Mouse (Mus musculus): ENCODE results near the gene Mmp23. TPM values are rescaled to one million over a fixed set of nuclear protein-coding genes. Genes with fewer than 3 reads are reported as not detected.
"Not testable (repeated sequence)": the region's sequence is repeated elsewhere in the genome, so short reads cannot be mapped to it uniquely, and the experiment has no call there.

The Mmp23 gene
- polyA plus RNA-seq, 1 experiment from 2014 or later = 73.0 TPM

DNA sequence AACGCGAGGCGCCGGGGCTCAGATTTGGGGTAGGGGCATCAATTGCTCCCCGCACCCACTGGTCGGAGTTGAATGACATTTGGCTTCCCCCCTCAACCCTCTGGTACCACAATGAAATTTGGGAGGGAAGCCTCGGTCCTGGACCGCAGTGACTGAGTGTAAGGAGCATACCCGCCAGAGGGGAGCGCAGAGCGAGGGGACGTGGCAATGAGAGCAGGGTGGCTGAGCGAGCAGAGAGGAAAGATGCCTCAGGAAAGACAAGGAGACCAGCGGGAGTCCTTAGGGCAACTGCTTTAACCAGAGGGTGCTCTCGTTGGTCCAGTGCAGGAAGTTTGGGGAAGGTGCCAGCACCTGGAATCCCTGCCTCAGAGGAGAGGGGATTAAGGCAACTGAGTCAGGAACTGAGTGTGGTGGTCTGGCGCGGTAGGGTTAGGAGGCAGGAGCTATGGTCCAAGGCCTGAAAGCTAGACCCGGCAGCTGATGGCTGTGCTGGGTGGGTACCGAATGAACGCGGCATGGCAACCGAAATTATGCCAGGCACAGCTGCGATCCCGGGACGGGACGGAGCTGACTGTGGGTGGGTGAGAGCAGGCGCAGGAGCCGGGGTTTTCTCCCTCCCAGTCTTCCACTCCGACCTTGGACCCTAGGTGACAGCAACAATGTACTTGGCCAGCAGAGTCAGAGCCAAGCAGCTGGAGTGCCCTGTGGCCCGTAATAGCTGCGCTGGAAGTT is 433 bp upstream of the Mmp23 start:
- peak overlapping the region; percentile 88 for H3K27ac ChIP-seq (replicated peaks)
- peaks cover 50% of the 10 kb centered on the region for H3K27me3 ChIP-seq (replicated peaks)
- no peak for ATAC-seq (ENCODE audit: extremely low read depth, insufficient number of reproducible peaks, low FRiP score, low TSS enrichment)
- H3K9me3 ChIP-seq = no peaks in the 10 kb centered on the region
- peak overlapping the region; percentile 81 for H3K9ac ChIP-seq
- peak overlapping the region; percentile 80 for H3K4me2 ChIP-seq
- WGBS = 2% methylated on average over 31 of the region's 31 CpGs
- peaks cover 56% of the 10 kb centered on the region for H3K36me3 ChIP-seq
- H3K4me1 ChIP-seq = peaks cover 50% of the 10 kb centered on the region
- H3K4me3 ChIP-seq = peak overlapping the region; percentile 58

DNA sequence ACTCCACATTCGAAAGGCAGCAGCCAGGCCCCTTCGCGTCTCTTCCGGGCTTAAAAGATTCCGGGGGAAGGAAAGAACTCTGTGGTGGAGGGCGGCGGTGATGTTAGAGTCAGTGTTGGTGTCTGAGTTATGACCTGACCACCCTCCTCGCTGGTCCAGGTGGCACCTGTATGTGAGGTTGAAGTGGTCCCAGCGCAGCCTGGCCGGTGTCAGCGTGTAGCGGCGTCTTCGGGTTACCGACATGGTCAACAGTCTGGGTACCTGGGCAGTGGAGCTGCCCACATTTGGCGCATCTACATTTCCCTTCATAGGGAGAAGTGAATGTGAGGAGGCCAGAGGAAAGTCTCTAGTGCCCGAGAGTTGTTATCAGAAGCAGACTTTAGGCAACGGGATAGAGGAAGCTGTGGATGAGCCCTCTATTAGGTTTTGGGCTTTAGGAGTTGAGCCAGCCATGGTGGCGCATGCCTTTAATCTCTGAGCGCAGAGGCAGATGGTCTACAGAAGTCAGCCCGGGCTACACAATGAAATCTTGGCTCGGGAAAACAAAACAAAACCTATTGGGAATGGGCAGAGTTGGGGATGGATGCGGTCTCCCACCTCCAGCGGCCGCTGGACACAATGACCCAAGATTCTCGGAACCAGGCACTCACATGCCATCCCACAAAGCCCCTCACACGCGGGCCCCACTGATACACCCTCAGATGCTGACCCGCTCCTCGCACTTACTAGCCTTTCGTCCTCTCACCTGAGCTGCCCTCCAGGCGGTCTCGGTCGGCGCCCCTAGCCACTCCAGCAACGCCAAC is 700 bp downstream of the Mmp23 start:
- Histone ChIP-seq H3K27ac (replicated peaks) (peak overlapping the region; percentile 88), H3K36me3 (peaks cover 58% of the 10 kb centered on the region), H3K27me3 (replicated peaks) (peaks cover 50% of the 10 kb centered on the region), H3K9ac (peak overlapping the region; percentile 81), H3K4me2 (peak overlapping the region; percentile 80), H3K9me3 (no peaks in the 10 kb centered on the region), H3K4me3 (peak overlapping the region; percentile 58), H3K4me1 (peaks cover 50% of the 10 kb centered on the region)
- ATAC-seq (ENCODE audit: extremely low read depth, insufficient number of reproducible peaks, low FRiP score, low TSS enrichment) = no peak
- WGBS = 21% methylated on average over 36 of the region's 36 CpGs

DNA sequence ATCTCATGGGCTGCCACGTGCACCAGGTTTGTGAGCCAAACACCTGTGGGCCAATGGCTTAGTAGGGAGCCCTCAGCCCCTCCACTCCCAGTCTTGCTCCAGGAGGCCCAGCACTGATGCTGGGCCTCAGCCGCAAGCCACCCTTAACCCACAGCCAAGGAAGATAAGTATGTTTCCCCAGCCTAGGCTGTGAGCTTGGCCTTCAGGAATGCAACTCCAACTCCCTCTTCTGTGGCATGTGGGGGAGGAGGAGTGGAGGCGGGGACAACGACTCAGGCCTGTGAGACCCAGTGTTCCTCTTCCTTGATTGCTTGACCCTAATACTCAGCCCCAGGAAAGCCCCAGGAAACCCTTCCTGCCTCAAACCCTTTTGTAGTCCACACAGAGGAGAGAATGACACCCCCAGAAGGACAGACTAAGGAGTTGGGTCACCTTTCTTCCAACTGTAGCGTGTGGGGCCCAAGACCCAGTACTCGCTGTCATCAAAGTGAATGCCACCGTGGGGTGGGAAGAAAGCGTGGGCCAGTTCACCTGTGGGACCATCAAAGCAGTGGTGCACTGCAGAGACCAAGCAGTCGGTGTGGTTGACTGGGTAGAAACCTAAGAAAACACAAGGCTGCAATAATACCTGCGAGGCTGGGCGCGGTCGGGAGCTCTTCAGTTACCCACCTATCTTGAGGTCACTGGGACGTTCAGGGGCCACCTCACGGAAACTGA is 1.5 kb downstream of the Mmp23 start:
- Histone ChIP-seq H3K9me3 (no peaks in the 10 kb centered on the region), H3K4me1 (peaks cover 50% of the 10 kb centered on the region), H3K4me2 (peak overlapping the region; percentile 80), H3K27ac (replicated peaks) (peak overlapping the region; percentile 88), H3K9ac (peak overlapping the region; percentile 81), H3K4me3 (peak overlapping the region; percentile 58), H3K27me3 (replicated peaks) (peaks cover 47% of the 10 kb centered on the region), H3K36me3 (peaks cover 58% of the 10 kb centered on the region)
- peak; percentile 35; the same call in 1 of the 2 replicates for ATAC-seq (ENCODE audit: extremely low read depth, insufficient number of reproducible peaks, low FRiP score, low TSS enrichment)
- WGBS = 38% methylated on average over 15 of the region's 15 CpGs

DNA sequence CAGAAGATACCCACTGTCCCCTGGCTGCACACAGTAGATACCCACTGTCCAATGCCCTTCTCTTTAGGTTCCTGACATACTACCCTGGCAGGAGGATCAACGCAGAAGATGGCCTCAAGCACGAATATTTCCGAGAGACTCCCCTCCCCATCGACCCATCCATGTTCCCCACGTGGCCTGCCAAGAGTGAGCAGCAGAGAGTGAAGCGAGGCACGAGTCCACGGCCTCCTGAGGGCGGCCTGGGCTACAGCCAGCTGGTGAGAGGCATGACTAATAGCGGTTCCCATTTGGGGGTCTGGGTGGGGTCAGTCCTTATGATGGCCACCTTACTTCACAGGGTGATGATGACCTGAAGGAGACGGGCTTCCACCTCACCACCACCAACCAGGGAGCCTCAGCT is 3.8 kb downstream of the Mmp23 start:
- Histone ChIP-seq H3K4me2 (no peak overlapping the region), H3K9me3 (no peaks in the 10 kb centered on the region), H3K27me3 (replicated peaks) (peaks cover 24% of the 10 kb centered on the region), H3K4me1 (peaks cover 39% of the 10 kb centered on the region), H3K9ac (no peak overlapping the region), H3K4me3 (no peak overlapping the region), H3K27ac (replicated peaks) (no peak overlapping the region), H3K36me3 (peaks cover 65% of the 10 kb centered on the region)
- 91% methylated on average over 11 of the region's 11 CpGs for WGBS
- no peak for ATAC-seq (ENCODE audit: extremely low read depth, insufficient number of reproducible peaks, low FRiP score, low TSS enrichment)

DNA sequence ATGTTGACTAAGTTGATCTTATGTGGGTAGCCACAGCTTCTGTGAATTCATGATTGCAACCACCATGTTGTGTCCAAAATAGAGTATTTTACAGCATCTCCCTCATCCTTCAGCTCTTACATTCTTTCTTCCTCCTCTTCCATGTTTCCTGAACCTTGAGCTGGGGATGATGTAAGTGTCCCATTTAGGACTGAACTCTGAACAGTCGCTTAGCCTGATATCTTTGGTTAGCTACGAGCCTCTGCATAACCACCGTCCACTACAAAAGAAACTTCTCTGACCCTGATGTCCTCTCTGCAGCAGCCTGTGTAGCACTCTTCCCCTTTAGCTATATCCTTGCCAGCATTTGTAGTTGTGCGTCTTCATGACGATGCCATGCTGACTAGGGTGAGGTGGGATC is 7.5 kb downstream of the Mmp23 start:
- no peak for ATAC-seq (ENCODE audit: extremely low read depth, insufficient number of reproducible peaks, low FRiP score, low TSS enrichment)
- Histone ChIP-seq H3K9me3 (no peaks in the 10 kb centered on the region), H3K27me3 (replicated peaks) (no peaks in the 10 kb centered on the region), H3K4me3 (no peak overlapping the region), H3K36me3 (peaks cover 95% of the 10 kb centered on the region), H3K4me1 (peaks cover 2% of the 10 kb centered on the region), H3K4me2 (no peak overlapping the region), H3K9ac (no peak overlapping the region), H3K27ac (replicated peaks) (no peak overlapping the region)
- WGBS = 74% methylated on average over 5 of the region's 5 CpGs

DNA sequence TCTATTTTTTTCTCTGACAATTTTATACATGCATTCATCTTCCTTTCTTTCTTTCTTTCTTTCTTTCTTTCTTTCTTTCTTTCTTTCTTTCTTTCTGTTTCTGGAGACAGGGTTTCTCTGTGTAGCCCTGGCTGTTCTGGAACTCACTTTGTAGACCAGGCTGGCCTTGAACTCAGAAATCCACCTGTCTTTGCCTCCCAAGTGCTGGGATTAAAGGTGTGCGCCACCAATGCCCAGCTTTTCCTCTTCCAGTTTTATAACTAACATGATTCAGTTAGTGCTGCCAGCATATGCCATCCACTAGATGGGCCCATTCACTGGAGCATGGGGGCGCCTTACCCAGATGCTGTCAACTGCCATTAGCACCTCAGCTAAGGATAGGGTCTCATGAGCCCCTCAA is 7.9 kb downstream of the Mmp23 start, which contains the start of gene Gm10563:
Gene Gm10563, minus strand, starts transcription at position 101 of the 400 bp plus-strand sequence.
- H3K9ac ChIP-seq; ATAC-seq (ENCODE audit: extremely low read depth, insufficient number of reproducible peaks, low FRiP score, low TSS enrichment); H3K9me3 ChIP-seq; H3K4me2 ChIP-seq; H3K27ac ChIP-seq (replicated peaks); H3K27me3 ChIP-seq (replicated peaks); H3K4me1 ChIP-seq; H3K4me3 ChIP-seq: not testable (repeated sequence)
- 95% methylated on average over 2 of the region's 2 CpGs for WGBS
- peaks cover 95% of the 10 kb centered on the region for H3K36me3 ChIP-seq

DNA sequence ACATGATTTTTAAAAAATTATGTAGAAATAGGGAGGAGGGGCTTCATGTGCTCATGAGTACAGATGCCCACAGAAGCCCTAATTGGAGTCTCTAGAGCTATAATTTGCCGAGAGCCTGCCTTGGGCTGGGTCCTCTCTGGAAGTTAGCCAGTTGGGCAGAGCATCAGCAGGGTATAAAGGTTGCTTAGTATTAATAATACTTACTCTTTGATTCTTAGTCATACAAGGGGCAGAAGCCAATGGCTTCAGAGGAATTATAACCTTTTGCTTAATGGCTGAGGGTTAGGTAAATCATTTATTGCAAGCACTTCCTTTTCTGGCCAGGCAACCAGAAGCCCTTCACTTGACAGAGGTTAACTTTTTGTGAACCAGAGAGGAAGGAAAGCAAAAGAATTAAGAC is 9.7 kb downstream of the Mmp23 start:
- Histone ChIP-seq H3K9ac (no peak overlapping the region), H3K27ac (replicated peaks) (no peak overlapping the region), H3K4me2 (no peak overlapping the region), H3K4me3 (no peak overlapping the region), H3K27me3 (replicated peaks) (no peaks in the 10 kb centered on the region), H3K9me3 (no peaks in the 10 kb centered on the region), H3K36me3 (peaks cover 93% of the 10 kb centered on the region), H3K4me1 (no peaks in the 10 kb centered on the region)
- ATAC-seq (ENCODE audit: extremely low read depth, insufficient number of reproducible peaks, low FRiP score, low TSS enrichment) = no peak
- 90% methylated on average over 1 of the region's 1 CpGs for WGBS

DNA sequence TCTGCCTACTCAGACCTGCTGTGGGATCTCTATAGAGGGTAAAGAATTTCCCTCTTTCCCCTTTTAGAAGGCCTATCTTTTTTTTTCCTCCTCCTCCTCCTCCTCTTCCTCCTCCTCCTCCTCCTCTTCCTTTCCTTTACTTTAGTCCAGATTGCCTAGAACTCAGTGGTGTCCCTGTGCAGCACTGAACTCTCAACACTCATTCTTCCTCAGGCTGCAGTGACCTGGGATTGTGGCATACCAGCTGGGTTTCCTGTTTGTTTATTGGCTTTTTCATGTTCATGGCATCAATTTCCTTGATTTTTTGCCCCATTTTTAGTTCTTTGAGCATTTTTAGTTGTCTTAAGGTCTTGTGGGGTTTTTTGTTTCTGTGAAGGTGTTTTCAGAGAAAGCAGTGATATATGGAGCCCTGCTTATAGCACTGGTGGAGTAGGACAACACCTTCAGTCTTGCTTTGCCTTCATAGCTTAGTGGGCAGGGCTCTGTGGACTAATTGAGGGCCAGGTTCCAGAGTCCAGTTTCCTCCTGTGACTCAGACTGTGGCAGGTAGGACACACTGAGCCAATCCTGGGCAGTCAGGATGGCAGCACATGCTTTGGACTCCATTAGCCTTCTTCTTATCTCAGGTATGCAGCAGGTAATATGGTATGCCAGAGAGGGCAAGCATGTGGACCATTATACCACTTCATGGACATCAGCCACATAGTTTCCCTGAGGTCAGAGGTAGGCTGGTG is 17.3 kb downstream of the Mmp23 start:
- no peak overlapping the region for H3K27ac ChIP-seq (replicated peaks)
- ATAC-seq (ENCODE audit: extremely low read depth, insufficient number of reproducible peaks, low FRiP score, low TSS enrichment) = no peak
- H3K27me3 ChIP-seq (replicated peaks) = no peaks in the 10 kb centered on the region
- H3K9ac ChIP-seq = no peak overlapping the region
- no peaks in the 10 kb centered on the region for H3K4me1 ChIP-seq
- H3K4me2 ChIP-seq = no peak overlapping the region
- no peak overlapping the region for H3K4me3 ChIP-seq
- H3K9me3 ChIP-seq = no peaks in the 10 kb centered on the region
- peaks cover 95% of the 10 kb centered on the region for H3K36me3 ChIP-seq

DNA sequence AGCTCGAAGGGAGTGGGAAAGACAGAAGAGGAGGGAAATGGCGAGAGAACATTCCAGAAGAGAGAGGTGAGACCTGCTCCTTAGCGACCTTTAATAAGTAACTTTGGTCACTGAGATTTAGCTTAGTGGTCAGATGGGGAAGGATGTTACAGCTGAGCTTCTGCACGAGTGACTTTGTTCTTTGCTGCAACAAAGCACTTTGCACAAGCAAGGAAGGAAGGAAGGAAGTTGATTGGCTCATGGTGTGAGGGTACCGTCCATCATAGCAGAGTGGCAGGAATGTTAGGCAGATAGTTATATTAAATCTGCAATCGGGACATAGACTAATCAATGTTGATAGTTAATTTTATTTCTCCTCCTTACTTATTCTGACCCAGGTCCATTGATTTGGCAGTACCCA is 22.9 kb downstream of the Mmp23 start:
- H3K9ac ChIP-seq = no peak overlapping the region
- H3K27me3 ChIP-seq (replicated peaks) = no peaks in the 10 kb centered on the region
- H3K36me3 ChIP-seq = peaks cover 87% of the 10 kb centered on the region
- no peak overlapping the region for H3K4me3 ChIP-seq
- ATAC-seq (ENCODE audit: extremely low read depth, insufficient number of reproducible peaks, low FRiP score, low TSS enrichment) = no peak
- no peak overlapping the region for H3K4me2 ChIP-seq
- H3K9me3 ChIP-seq = no peaks in the 10 kb centered on the region
- peaks cover 3% of the 10 kb centered on the region for H3K4me1 ChIP-seq
- no peak overlapping the region for H3K27ac ChIP-seq (replicated peaks)
- WGBS = 80% methylated on average over 6 of the region's 6 CpGs

DNA sequence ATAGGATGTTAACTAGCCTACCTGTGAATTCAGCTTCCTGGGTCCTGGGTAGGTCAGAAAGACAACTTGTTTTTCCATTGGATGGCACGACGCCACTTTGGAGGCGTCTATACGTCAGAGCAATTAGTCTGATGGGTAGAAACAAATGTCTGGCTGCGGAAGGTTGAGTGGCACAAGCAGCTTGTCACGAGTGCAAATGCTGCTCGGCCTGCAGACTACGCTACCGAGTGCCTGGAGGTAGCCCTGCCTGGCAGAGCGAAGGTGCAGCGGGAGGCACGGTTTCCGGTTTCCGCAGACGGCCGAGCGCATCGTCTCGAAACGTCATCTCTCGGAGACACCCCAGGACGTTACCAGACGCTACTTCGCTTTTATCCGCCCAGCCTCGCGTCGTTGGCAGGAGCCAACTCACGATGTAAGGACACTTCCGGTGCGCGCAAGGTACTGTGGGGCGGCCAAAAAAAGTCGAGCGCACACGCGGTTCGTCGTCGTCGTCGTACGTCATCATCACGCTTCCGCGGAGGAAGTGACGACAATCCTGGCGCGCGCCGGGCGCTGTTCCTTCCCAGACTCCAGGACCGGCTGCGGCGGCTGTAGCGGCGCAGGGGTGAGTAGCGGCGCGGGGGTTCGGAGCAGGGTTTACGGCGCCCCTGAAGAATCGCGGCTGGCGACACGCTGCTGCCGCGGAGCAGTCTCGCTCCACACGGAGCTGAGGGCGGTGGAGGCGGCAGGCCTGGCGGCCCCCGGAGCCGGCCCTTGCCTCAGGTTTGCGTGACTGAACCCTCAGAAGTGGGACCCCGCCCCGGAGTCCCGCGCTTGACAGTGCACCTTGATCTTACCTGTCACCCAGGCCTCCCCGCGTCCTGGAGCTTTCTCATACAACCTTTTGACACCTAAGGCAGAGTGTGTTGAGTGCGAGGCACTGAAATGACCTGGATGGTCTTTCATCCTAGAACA is 28.6 kb downstream of the Mmp23 start, which contains the start of gene Cdk11b:
Gene Cdk11b, plus strand, starts transcription at position 517 of the 954 bp plus-strand sequence.
- Histone ChIP-seq H3K4me1 (peaks cover 12% of the 10 kb centered on the region), H3K36me3 (peaks cover 57% of the 10 kb centered on the region), H3K27ac (replicated peaks) (peak within 1 kb of the TSS; percentile 91), H3K4me2 (peak within 1 kb of the TSS; percentile 92), H3K27me3 (replicated peaks) (no peaks in the 10 kb centered on the region), H3K9ac (peak within 1 kb of the TSS; percentile 94), H3K9me3 (no peaks in the 10 kb centered on the region), H3K4me3 (peak within 1 kb of the TSS; percentile 98)
- under 1% methylated on average over 84 of the region's 84 CpGs for WGBS
- peak; percentile 99 for ATAC-seq (ENCODE audit: extremely low read depth, insufficient number of reproducible peaks, low FRiP score, low TSS enrichment)

Measured in heart, embryonic 13.5 days (tissue).